Mouse (Mus musculus): Measurements from ENCODE around the gene Pde4b.
A peak's percentile ranks its signal among the peaks of the same experiment; 100 is the strongest.

The Pde4b gene

DNA sequence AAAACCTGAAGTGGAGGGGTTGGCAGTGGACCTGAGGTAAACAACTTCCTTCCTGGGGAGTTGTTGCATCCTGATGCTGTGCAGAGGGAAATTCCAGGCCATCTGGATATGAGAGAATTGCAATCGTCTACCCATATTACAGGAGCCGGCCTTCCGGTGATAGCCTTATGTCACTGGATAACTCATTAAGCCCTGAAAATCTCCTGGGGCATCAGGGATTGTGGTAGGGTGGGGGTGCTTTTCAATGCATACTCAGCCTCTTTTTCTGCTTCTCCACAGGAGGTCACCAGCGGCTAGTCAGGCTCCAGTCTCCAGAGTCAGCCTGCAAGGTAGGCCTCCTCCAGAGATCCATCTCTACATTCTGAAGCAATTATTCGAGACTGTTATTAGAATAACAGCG is 418.4 kb downstream of the Pde4b start:
- DNase-seq (ENCODE audit: low read depth in 2 of 2, low spot score in 2 of 2) = no peak

DNA sequence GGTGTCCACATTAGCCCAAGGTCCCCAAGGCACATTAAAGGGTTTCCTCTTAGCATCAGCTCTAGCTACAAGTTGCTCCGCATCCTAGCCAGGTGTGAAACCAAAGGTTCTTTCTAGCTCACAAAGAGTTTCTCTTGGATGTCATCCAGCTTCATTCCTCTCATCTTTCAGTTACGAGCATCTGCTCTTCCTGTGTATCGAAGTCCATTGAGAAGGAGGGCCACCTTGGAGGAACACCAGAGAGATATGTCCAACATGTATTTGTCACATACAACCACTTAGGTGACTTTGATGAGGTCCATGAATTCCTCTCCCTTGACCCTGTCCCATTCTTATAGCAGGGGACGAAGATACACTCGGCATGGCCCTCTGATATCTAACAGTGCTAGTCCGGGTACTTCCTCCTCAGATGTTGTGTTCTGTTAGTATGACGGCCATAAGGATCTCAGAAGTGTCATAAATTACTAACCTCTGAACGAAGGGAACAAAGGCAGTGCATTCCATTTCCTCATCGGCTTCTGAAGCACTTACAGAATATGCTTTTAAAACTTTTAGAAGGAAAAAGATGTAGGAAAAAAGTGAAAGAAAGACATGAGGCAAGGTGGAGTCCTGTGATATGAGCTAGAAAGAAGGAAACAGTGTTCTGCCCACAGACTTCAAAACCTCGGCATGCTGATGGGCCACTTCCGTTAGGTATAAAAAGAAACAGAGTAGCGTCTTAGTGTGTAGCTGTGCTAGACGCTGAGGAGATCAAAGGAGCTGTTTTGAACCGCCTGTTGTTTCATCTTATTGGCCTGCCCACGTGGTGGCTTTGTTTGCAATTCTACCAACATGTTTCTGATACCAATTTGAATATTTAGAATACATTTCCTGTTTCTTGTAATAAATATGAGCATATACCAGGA is 419.3 kb downstream of the Pde4b start:
- peak; percentile 75 to 79 for DNase-seq (ENCODE audit: low read depth in 2 of 2, low spot score in 2 of 2)

DNA sequence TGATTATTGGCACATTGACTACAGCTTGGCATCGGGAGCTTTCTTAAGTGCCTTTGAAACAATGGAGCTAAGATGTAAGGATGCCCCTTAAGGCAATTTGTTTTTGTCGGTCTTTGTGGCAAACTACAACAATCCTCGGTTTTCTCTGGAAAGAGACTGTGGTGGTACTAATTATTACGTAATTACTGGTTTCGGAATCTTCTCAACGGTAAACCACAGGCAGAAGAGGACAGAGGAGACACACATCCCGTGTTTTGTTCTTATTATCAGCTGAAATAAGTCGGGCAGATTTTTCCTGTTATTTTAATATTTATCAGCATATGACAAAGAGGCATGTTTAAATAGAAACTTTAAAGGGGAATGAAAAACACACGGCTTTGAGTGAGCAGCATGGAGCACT is 420.0 kb downstream of the Pde4b start:
- no peak for DNase-seq (ENCODE audit: low read depth in 2 of 2, low spot score in 2 of 2)

DNA sequence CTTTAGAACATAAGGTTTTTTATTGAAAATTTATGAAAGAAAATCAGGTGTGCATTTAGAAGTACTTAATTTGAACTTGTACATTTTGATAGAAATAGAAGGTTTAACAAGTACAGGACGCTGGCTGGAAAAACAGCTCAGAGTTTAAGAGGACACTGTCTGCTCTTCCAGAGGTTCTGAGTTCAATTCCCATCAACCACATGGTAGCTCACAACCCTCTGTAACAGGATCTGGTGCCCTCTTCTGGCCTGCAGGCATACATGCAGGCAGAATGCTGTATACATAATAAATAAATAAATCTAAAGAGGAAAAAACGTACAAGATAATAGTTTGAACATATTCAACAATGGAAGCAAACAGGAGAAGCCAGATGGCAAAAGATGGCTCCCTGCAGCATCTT is 420.4 kb downstream of the Pde4b start:
- peak in 1 of 2 experiments; percentile 21 for DNase-seq (ENCODE audit: low read depth in 2 of 2, low spot score in 2 of 2)

DNA sequence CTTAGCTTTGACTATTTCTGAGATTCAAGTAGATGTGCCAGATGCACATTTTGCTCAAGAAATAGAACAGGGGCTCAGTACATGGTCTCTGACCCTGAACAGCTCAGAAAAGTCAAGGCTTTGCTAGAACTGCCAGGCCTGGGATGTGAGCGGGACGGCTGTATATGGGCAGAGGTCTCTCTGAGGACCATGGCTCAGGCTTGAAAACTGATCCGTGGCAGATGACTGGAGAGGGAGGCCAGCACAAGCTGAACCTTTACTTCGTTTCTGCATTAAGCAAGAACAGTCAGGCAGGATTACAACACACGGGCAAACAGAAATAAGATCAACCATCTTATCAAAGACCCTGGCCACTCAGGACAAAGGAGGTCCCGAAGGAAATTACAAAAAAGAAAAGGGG is 422.7 kb downstream of the Pde4b start:
- no peak for DNase-seq (ENCODE audit: low read depth in 2 of 2, low spot score in 2 of 2)

DNA sequence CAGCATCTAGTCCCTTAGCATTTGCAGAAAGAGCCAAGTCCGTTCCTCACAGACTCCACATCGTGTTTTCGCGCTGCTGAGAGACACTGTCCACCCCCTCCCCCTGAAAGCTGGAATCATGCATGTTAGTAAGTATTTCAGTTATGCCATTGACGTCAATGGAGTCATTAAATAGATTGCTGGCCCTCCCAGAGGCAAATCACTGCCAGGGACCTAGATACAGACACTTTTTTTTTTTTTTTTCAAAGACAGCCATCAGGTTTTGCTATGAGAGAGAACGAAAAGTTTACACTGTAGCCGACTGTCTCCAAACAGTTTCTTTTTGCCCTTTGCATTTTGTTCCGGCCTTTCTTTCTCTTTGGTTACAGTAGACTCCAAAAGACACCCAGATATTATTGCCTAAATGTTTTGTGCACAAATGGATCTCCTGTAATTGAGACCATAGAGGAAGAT is 423.6 kb downstream of the Pde4b start:
- DNase-seq (ENCODE audit: low read depth in 2 of 2, low spot score in 2 of 2) = peak in 1 of 2 experiments; percentile 45

DNA sequence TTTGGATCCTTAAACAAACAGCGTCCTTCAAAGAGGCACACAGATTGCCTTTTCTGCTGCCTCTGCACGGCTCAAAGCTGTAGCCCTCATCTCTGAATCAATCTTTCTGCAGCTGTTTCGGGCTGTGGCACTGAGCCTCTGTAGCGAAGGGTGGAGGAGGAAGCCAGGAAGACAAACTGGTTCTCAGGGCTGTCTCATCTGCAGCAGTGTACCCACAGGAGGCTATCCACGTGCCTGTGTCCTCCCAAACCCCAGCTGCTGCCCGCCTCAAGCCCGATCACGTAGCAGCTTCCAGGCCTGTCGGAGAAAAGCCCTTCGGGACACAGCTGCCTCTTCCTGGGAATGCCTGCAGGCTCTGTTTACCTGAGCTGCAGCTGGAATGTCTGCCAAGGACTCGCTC is 424.2 kb downstream of the Pde4b start:
- DNase-seq (ENCODE audit: low read depth in 2 of 2, low spot score in 2 of 2) = peak in 1 of 2 experiments; percentile 44

DNA sequence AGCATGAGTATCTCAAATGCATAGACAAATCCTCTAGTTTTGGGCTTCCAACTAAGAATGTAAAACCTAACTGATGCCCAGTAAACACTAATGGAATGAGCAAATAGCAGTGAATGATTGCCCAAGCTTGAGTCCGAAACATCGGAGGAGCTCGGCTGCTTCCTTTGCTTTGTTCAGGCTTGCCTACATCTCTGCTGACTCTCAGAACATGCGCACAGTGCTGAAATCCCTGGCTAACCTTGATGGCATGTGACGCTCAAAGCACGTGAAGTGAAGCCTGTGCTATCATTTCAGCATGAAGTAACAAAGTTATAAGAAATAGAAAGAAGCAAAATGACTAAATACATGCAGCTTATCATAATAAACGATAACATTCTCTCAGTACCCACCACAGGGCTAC is 425.6 kb downstream of the Pde4b start:
- no peak for DNase-seq (ENCODE audit: low read depth in 2 of 2, low spot score in 2 of 2)

DNA sequence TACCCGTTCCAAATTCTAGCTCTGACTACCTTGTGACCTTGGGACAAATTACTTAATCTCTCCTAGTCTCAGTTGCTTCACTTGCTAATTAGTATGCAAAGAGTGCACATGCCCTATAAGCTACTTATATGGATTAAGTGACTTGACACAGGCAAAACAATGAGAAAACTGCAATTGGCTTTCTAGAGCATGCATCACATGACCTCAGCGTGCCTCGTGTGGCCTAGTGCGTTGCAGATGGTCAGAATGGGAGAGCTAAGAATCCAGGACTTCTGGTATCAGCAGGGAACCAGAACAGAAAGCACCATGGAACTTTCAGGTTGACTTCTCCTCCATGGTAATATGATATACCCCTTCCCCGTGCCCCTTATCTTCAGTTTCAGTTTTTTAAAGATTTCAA is 426.2 kb downstream of the Pde4b start:
- DNase-seq (ENCODE audit: low read depth in 2 of 2, low spot score in 2 of 2) = no peak

DNA sequence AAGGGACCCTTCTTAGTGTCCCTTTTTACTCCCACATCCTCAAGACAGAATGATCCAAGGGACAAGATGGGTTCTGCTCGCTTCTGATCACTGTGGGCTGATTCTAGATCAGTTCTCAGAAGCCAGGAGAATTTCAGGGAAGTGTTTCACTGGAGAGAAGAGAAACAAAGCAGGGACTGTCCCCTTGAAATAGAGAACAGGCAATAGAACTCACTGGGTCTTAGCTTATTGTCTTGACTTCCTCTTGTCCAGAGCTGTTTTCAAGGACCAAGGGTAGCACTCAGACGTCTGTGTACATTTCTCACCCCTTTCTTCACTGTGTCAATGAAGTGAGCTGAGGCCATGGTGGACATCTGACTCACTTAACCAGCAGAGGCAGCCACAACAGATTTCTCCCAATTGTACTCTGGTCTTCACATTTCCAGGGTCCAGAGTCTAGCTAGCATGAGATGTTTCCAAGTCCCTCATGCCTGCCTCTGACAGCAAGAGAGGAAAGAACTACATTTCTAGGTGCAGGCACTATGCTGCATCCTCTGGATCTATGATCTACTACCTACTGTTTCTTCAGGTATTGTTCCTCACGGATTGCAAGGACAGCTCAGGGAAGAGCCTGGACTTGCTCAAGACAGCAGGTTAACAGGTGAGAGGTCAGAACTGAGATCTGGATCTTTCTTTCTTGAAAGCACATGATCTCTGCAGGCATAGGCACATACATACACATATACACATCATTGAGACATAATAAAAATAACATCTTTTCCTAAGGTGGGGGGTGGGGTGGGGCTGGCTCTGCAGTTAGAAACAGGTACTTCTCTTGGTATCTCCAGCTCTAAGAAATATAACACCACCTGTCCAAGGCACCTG is 427.9 kb downstream of the Pde4b start:
- DNase-seq (ENCODE audit: low read depth in 2 of 2, low spot score in 2 of 2) = no peak

DNA sequence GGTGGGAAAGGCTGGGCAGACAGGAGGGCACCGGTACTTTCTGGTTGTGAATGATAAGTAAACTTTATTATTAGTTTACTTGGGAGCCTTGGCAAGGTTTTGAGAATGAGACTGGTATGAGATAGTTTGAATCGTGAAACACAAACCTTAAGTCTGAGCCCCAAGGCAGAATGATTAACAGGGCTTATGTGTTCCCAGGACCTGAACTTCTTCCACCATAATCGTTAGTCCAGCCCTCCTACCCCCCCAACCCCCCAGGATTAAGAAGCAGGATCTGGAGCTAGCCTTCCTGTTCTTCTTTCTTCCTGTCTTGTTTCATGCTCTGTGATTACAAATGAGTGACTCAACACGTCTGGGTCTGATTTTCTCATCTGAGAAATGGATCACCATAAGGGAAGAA is 429.1 kb downstream of the Pde4b start:
- no peak for DNase-seq (ENCODE audit: low read depth in 2 of 2, low spot score in 2 of 2)

DNA sequence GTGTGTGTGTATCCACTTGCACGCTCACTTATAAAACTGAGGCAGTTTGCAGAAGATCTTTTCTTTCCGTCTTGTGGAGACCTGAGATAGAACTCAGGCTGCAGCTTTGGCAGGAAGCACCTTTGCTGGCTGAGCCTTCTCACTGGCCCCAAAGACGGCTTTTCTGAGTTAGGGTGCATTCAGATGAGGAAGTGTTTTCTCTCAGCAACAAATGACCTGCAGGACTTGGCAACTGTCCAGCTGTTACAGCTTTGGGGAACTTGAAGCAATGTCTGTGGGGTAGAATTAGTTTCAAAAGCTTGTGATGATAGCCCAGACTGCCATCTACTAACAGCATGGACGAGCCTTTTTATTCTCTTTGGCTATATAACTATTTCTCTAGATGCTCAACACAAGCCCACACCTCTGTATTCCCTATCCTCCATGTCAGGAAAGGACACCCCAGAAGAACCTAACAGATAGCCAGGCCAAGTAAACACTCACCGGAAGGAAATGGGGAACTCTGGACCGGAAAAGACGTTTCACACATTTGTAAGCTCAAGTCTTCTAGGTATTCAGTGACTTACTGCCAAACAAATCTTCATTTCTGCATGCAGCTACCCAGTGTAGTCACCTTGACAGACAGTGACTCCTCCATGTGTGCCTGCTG is 429.8 kb downstream of the Pde4b start:
- peak in 1 of 2 experiments; percentile 37 for DNase-seq (ENCODE audit: low read depth in 2 of 2, low spot score in 2 of 2)

DNA sequence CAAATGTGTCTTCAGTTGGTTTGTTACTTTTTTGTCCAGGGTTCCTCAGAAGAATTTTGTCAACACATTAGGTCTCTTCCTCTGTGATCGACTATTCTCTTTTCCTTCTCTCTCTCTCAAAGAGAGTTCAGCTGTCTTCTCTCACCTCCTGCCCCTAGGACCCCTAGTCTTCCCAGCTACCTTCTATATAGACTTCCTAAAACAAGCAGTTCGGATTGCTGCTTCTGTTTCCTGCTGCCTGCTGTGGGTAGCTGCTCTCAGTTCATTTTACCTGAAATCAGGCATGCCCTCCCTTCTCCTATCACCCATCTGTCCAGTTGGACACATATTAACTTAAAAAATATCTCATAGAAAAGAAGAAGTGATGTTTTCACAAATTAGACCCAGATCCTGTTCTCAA is 430.3 kb downstream of the Pde4b start:
- DNase-seq (ENCODE audit: low read depth in 2 of 2, low spot score in 2 of 2) = no peak

DNA sequence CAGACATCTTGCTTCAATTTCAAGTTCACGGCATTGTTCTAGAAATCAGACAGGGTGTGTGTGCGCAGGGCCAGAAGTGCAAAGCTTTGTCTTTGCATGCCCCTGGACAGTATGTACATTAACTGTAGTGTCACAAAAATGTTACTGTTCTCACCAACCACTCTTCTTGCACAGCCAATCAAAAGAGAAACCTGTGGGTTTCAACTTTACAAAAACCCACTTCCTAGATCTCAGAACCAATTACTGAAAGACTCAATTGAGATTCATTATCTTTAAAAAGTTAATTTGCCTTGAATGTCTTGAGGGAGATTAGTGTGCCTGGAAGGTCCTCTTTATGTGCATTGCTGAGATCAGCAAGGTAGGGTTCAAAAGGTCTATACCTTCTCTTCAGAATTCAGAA is 431.0 kb downstream of the Pde4b start:
- no peak for DNase-seq (ENCODE audit: low read depth in 2 of 2, low spot score in 2 of 2)

DNA sequence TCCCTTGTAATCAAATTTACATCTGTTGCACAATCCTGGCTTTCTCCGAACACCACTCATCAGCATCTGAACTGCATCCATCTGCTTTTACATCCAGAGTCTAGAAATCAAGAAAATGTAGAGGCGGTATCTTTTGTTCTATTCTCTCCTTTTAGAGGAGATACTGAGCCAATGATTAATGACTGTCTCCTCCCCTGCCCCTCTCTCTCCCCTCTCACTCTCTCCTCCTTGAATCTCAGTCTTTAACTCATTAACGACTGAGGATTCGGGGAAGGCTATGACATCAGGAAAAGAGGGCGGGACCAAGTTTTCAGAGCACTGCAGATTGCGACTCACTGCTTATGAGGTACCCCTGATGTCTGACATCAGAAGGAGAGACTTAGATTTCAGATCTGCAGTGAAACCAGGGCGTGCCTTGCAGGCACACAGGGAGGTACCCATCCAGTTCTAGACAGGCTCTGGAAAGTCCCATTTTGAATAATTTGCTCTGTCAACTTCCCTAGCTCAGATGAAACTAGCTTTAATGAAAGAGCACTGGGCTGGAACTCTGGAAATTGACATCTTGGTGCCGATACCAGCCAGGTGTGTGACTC is 433.4 kb downstream of the Pde4b start:
- no peak for DNase-seq (ENCODE audit: low read depth in 2 of 2, low spot score in 2 of 2)

DNA sequence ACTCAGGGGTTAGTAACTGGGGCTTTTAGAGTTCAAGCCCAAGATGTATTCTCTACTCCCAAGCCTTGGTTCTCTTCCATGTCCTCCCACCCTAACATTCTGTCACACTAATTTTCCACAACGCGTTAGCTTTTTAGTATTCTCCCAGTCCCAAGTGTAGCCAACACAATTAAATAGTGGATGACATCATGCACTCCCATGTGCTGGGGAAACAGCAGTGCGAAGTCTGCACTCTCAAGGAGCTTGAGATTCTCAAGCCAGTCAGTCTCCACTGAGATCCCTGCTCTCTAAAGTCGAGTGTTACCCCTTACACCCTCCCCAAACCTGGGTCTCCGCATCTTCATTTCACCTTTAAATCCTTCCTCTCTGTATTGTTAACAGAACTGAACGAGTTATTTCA is 434.1 kb downstream of the Pde4b start:
- no peak for DNase-seq (ENCODE audit: low read depth in 2 of 2, low spot score in 2 of 2)

DNA sequence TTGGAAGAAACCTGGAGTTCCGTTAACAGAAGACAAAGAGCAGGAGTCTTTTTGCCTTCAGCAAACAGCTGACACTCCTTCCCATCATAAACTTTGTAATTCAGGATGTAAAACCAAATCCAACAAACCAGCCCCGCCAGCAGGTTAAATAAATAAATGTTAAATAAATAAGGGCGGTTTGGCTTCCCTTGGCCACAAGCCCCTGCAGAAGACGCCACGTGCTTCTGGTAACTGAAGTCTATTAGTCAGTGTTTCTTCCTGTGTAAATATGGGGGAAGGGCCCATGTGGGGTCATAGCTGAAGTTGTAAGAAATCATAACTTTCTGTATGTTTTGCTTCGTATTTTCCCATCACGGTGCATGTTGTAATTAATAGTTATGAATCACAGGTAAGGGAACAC is 440.0 kb downstream of the Pde4b start:
- DNase-seq (ENCODE audit: low read depth in 2 of 2, low spot score in 2 of 2) = no peak

DNA sequence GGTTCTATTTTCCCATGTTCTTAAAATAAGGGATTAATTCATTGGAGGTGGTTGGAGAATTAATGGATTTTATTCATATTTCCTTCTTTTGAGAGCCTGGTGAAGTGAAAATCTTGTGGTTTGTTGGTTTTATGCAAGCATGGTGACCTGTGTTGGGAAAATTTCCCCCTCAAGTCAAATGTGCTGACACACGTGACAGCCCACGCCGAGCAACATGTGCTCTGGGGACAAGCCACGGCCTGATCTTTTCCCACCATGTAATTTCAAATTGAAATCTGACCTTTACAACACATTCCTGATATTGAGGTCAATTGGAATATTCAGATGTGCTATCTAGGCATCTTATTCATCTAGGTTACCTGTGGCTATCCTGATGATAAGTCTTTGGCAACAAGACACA is 443.5 kb downstream of the Pde4b start:
- DNase-seq (ENCODE audit: low read depth in 2 of 2, low spot score in 2 of 2) = no peak

DNA sequence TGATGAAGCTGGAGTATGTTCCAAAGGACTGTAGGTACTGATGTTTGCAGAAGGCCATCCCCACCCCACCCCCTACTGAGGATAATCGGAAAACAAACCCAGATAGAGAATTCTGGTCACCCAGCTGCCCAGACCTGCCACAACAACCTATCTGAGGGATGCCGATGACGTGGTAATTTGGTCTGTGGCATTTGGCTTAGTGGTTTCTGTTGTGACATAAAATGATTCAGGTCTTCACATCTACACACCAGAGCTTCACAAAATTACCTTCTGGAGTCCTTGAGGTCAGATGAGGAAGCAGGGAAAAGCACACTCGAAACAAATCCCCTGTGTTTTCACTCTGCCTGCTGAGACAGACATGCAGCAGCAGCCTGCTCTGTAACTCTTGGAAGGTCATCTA is 444.4 kb downstream of the Pde4b start:
- DNase-seq (ENCODE audit: low read depth in 2 of 2, low spot score in 2 of 2) = no peak

DNA sequence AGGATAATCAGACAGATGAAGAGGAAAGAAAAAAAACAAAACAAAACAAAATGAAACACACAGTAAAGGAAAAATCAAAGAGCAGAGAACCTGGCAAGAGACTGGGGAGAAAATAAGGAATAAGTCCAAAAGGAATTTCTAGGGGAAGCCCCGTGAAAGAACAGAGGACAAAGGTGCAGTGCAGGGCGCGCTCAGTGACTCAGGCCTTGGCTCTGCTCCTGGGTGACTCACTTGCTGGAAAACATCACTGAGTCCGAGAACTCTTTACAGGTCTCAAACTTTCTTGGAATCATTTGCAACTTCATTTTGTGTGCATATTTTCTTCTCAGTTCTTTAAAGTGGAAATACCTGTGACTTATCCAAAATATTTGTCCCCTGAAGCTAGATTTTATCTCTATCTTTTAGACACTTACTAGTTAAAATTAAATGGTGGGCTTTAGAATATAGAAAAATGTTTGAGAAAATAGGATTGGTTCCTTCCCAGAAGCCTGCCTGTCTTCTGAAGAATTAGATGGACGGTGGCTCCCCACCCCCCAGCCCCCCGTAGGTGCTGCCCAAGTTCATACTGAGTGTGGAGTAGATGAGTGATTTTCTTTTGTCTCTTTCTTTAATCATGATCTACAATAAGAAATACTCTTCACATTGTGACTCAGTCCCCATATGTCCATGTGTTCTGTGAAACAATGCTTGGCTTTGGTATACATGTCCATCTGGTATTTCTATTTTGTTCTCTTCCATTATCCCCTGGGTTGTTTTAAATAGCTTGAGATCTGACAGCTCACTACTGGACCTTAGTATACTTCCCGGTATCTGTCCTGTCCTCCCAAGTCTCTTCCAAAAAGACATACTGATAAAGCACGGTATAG is 446.1 kb downstream of the Pde4b start:
- no peak for DNase-seq (ENCODE audit: low read depth in 2 of 2, low spot score in 2 of 2)
